Mouse (Mus musculus): ENCODE measurements around the gene Otx1.

- TF ChIP-seq POLR2A (IDR thresholded peaks at IDR 0.05; ENCODE audit: low read depth, low read length) (no peak), CTCF (IDR thresholded peaks at IDR 0.05; ENCODE audit: extremely low read depth, insufficient read length, insufficient replicate concordance, low read depth, low read length) (no peak)
Observed at GRCm38 (mm10) chr11:22002062-22002782, 475 bp downstream of the Otx1 start.
